In genomic region chr9:97172075-97172474, GRCm38 (mm10) we compare ENCODE assay signal across 8 mouse cellular contexts.
A peak's percentile ranks its signal among the peaks of the same experiment; 100 is the strongest.
DNase-seq lines count a peak whose midpoint lies in the region; ATAC-seq lines count a peak whose summit lies in the region.

No protein-coding gene starts in this region.

- no peaks in the 10 kb centered on the region for H3K27me3 ChIP-seq in forebrain, embryonic 14.5 days (replicated peaks; ENCODE audit: control insufficient read depth, insufficient read depth, low read length)
- no peaks in the 10 kb centered on the region for H3K27me3 ChIP-seq in forebrain, embryonic 16.5 days (replicated peaks; ENCODE audit: control insufficient read depth, insufficient read depth, low read length)
- H3K27me3 ChIP-seq in midbrain, embryonic 14.5 days (ENCODE audit: control insufficient read depth, insufficient read depth, low read length) = no peaks in the 10 kb centered on the region
- no peaks in the 10 kb centered on the region for H3K27me3 ChIP-seq in midbrain, embryonic 16.5 days (ENCODE audit: control insufficient read depth, insufficient read depth, low read depth, low read length)

- no peaks in the 10 kb centered on the region for H3K36me3 ChIP-seq in forebrain, embryonic 14.5 days (ENCODE audit: control insufficient read depth, insufficient read depth, low read length)
- no peaks in the 10 kb centered on the region for H3K36me3 ChIP-seq in forebrain, embryonic 16.5 days (ENCODE audit: control insufficient read depth, insufficient read depth)
- no peaks in the 10 kb centered on the region for H3K36me3 ChIP-seq in midbrain, embryonic 14.5 days (ENCODE audit: control insufficient read depth, insufficient read depth, low read length)
- no peaks in the 10 kb centered on the region for H3K36me3 ChIP-seq in midbrain, embryonic 16.5 days (ENCODE audit: control insufficient read depth, insufficient read depth, low read length)

- H3K9me3 ChIP-seq in forebrain, embryonic 14.5 days (replicated peaks; ENCODE audit: control insufficient read depth, low read length) = no peaks in the 10 kb centered on the region
- no peaks in the 10 kb centered on the region for H3K9me3 ChIP-seq in forebrain, embryonic 16.5 days (ENCODE audit: control insufficient read depth, low read length)
- no peaks in the 10 kb centered on the region for H3K9me3 ChIP-seq in midbrain, embryonic 14.5 days (ENCODE audit: control insufficient read depth, low read length)
- H3K9me3 ChIP-seq in midbrain, embryonic 16.5 days (replicated peaks; ENCODE audit: control insufficient read depth, low read length, poor library complexity, severe bottlenecking) = no peaks in the 10 kb centered on the region

- no peak overlapping the region for H3K4me3 ChIP-seq in forebrain, embryonic 14.5 days (ENCODE audit: low read depth, low read length)
- no peak overlapping the region for H3K4me3 ChIP-seq in forebrain, embryonic 16.5 days (replicated peaks; ENCODE audit: low read length)
- no peak overlapping the region for H3K4me3 ChIP-seq in midbrain, embryonic 14.5 days (replicated peaks; ENCODE audit: low read depth, low read length)
- H3K4me3 ChIP-seq in midbrain, embryonic 16.5 days (ENCODE audit: low read depth, low read length) = no peak overlapping the region

- DNase-seq in forebrain, embryonic 14.5 days (ENCODE audit: low spot score) = peak; percentile 68
- DNase-seq in midbrain, embryonic 14.5 days = peak; percentile 75
- peak; percentile 9 for DNase-seq in c-Kit-negative CD71-positive TER-119-positive erythroid progenitor cells, embryonic 14.5 days (ENCODE audit: low read depth, low spot score)
- peak; percentile 32 for DNase-seq in lung, postnatal 25 days (ENCODE audit: low spot score)

- H3K27ac ChIP-seq in forebrain, embryonic 14.5 days (ENCODE audit: low read depth, low read length) = no peak overlapping the region
- no peak overlapping the region for H3K27ac ChIP-seq in forebrain, embryonic 16.5 days (ENCODE audit: low read length)
- H3K27ac ChIP-seq in midbrain, embryonic 14.5 days (replicated peaks; ENCODE audit: low read depth, low read length) = no peak overlapping the region
- no peak overlapping the region for H3K27ac ChIP-seq in midbrain, embryonic 16.5 days (ENCODE audit: low read length)

- WGBS in forebrain, embryonic 14.5 days = 8% methylated on average over 3 of the region's 3 CpGs
- 6% methylated on average over 3 of the region's 3 CpGs for WGBS in forebrain, embryonic 16.5 days
- WGBS in midbrain, embryonic 14.5 days = 6% methylated on average over 3 of the region's 3 CpGs
- WGBS in midbrain, embryonic 16.5 days = 11% methylated on average over 3 of the region's 3 CpGs

- no peaks in the 10 kb centered on the region for H3K4me1 ChIP-seq in forebrain, embryonic 14.5 days (ENCODE audit: control insufficient read depth, insufficient read depth, low read length)
- no peaks in the 10 kb centered on the region for H3K4me1 ChIP-seq in forebrain, embryonic 16.5 days (replicated peaks; ENCODE audit: control insufficient read depth, insufficient read depth, low read length)
- no peaks in the 10 kb centered on the region for H3K4me1 ChIP-seq in midbrain, embryonic 14.5 days (ENCODE audit: control insufficient read depth, insufficient read depth, low read length)
- no peaks in the 10 kb centered on the region for H3K4me1 ChIP-seq in midbrain, embryonic 16.5 days (ENCODE audit: control insufficient read depth, insufficient read depth, low read length)

- H3K9ac ChIP-seq in forebrain, embryonic 14.5 days (ENCODE audit: low read length) = no peak overlapping the region
- no peak overlapping the region for H3K9ac ChIP-seq in forebrain, embryonic 16.5 days (replicated peaks; ENCODE audit: low read depth, low read length)
- no peak overlapping the region for H3K9ac ChIP-seq in midbrain, embryonic 14.5 days (replicated peaks; ENCODE audit: low read length)
- H3K9ac ChIP-seq in midbrain, embryonic 16.5 days (ENCODE audit: low read depth, low read length) = no peak overlapping the region

- no peak for ATAC-seq in forebrain, embryonic 14.5 days
- no peak for ATAC-seq in forebrain, embryonic 16.5 days
- no peak for ATAC-seq in midbrain, embryonic 14.5 days (ENCODE audit: low FRiP score, low TSS enrichment)
- ATAC-seq in midbrain, embryonic 16.5 days = no peak
- peak; percentile 43 for ATAC-seq in inflammation-experienced regulatory T-cells, adult 6 months
- ATAC-seq in activated CD4-positive, CD25-positive, alpha-beta regulatory T cell, adult 4 months = no peak

- H3K4me2 ChIP-seq in forebrain, embryonic 14.5 days (ENCODE audit: low read length) = no peak overlapping the region
- no peak overlapping the region for H3K4me2 ChIP-seq in forebrain, embryonic 16.5 days (ENCODE audit: low read length)
- H3K4me2 ChIP-seq in midbrain, embryonic 14.5 days (ENCODE audit: low read length) = no peak overlapping the region
- H3K4me2 ChIP-seq in midbrain, embryonic 16.5 days (ENCODE audit: low read length) = no peak overlapping the region

Comparison
In these comparisons a context has a peak if more than half of its experiments do, and no peak if none do; other contexts are left out.
1. DNase-seq: peak in every context shown above with its lines; median percentile 75 in midbrain, embryonic 14.5 days; 68 in forebrain, embryonic 14.5 days; 32 in lung, postnatal 25 days; 9 in c-Kit-negative CD71-positive TER-119-positive erythroid progenitor cells, embryonic 14.5 days.